8 mouse cellular contexts compared by ENCODE assay signal in genomic region chr6:124828868-124829798, GRCm38 (mm10). TPM values are rescaled to one million over a fixed set of nuclear protein-coding genes. Genes with fewer than 3 reads are reported as not detected.
DNase-seq lines count a peak whose midpoint lies in the region; ATAC-seq lines count a peak whose summit lies in the region.

TSS of gene Usp5 (minus strand) at chr6:124829484.
TSS of gene Cdca3 (plus strand) at chr6:124829547.

- peak; percentile 84 for ATAC-seq in inflammation-experienced regulatory T-cells, adult 6 months
- peak; percentile 84 for ATAC-seq in megakaryocyte-erythroid progenitor cell, adult 5-6 weeks (replicated peaks; ENCODE audit: low FRiP score, low TSS enrichment, poor library complexity, severe bottlenecking)

- intact Hi-C loops in gastrocnemius, postnatal 14 days (cut with DNase I; ENCODE audit: low total_unique reads), result no loop called here
- intact Hi-C loops in left cerebral cortex, postnatal 10 days (cut with DNase I), result no loop called here

- peak; percentile 99 to 100 for DNase-seq in adrenal gland, adult (ENCODE audit: inconsistent age in 2 of 2, low spot score in 1 of 2)
- DNase-seq in embryo, embryonic 10.5 days (ENCODE audit: low spot score), result peak; percentile 100
- peak; percentile 99 for DNase-seq in gastrocnemius, postnatal 14 days
- DNase-seq in left cerebral cortex, postnatal 10 days (ENCODE audit: extremely low spot score in 1 of 2, low spot score in 2 of 2), result peak; percentile 99
- DNase-seq in right cerebral cortex, postnatal 25 days, result peak; percentile 99
- DNase-seq in urinary bladder, postnatal 4 days (ENCODE audit: low spot score in 2 of 2), result peak; percentile 98 to 99

RNA-seq across cellular contexts. Expression of gene Usp5, which starts in this region (rescaled TPM):
- total RNA-seq in gastrocnemius, postnatal 14 days (2021), result 10 to 100 TPM; 55.3 to 61.9 TPM
- polyA plus RNA-seq in inflammation-experienced regulatory T-cells, adult 6 months (2017; shearing (Covaris generic)), result 10 to 100 TPM; 69.1 to 81.5 (median 73.8) TPM
- 100 to 1,000 TPM; 194 to 200 TPM for total RNA-seq in left cerebral cortex, postnatal 10 days (2021)
- total RNA-seq in megakaryocyte-erythroid progenitor cell, adult 5-6 weeks (2014; fragmentation: Nextera tagmentation), result 85.0 and 100 TPM in 2 replicates
- 75.7 and 80.9 TPM in 2 replicates for total RNA-seq in megakaryocyte-erythroid progenitor cell, adult 5-6 weeks (2017)

RNA-seq across cellular contexts. Expression of gene Cdca3, which starts in this region (rescaled TPM):
- total RNA-seq in gastrocnemius, postnatal 14 days (2021), result 1 to 10 TPM; 4.6 to 5.0 TPM
- polyA plus RNA-seq in inflammation-experienced regulatory T-cells, adult 6 months (2017; shearing (Covaris generic)), result 100 to 1,000 TPM in 1 of 3 experiments, 10 to 100 TPM in 1, 1 to 10 TPM in 1; 7.6 to 142 (median 17.9) TPM
- 1 to 10 TPM; 2.8 to 4.4 TPM for total RNA-seq in left cerebral cortex, postnatal 10 days (2021)
- total RNA-seq in megakaryocyte-erythroid progenitor cell, adult 5-6 weeks (2014; fragmentation: Nextera tagmentation), result 100 and 181 TPM in 2 replicates
- total RNA-seq in megakaryocyte-erythroid progenitor cell, adult 5-6 weeks (2017), result 90.3 and 111 TPM in 2 replicates

Comparison
In these comparisons a context has a peak if more than half of its experiments do, and no peak if none do; other contexts are left out.
1. Peak in every context shown above with its lines: DNase-seq and ATAC-seq.
2. RNA of gene Cdca3 (total RNA-seq): 90.3 to 181 TPM in megakaryocyte-erythroid progenitor cell, adult 5-6 weeks; 4.6 to 5.0 TPM in gastrocnemius, postnatal 14 days and 2.8 to 4.4 TPM in left cerebral cortex, postnatal 10 days; every median in the first group is over 10 times any median in the second.